ENCODE assay signal across 22 mouse cellular contexts in the genomic region with DNA sequence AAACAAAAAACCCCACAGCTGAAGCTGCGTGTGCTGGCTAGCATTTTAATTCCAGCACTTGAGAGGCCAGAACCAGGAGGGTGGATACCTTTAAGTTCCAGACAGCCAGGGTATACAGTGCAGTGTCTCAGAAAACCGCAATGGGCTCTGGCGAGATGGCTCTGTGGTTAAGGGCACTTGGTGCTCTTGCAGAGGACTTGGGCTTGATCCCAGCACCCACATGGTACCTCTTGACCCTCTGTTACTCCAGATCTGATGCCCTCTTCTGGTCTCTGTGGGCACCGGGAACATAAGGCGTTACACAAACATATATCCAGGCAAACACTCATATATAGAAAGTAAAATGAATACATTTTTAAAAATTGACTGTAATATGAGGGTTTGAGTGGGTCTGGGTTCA. TPM values are rescaled to one million over a fixed set of nuclear protein-coding genes. Genes with fewer than 3 reads are reported as not detected.
DNase-seq lines count a peak whose midpoint lies in the region; TF ChIP-seq lines count a peak whose summit lies in the region.
"Had no signal": no experiment of that assay in that cellular context is flagged by ENCODE, and none has a peak within 500 bp of the region (broad histone marks: within the 10 kb centered on the region; RNA-seq: fewer than 3 reads in every experiment).

No protein-coding gene starts in this region.

- no peaks in the 10 kb centered on the region for H3K27me3 ChIP-seq in myocyte (ENCODE audit: control insufficient read depth, insufficient read depth, insufficient read length)
- H3K27me3 ChIP-seq: CH12.LX; embryonic facial prominence, embryonic 15.5 days; heart, embryonic 15.5 days; hindbrain, embryonic 13.5 days; intestine, embryonic 15.5 days had no signal

- no peak overlapping the region for H3ac ChIP-seq in myocyte (ENCODE audit: control insufficient read depth, insufficient read length)

- DNase-seq in 3T3-L1 (ENCODE audit: low read depth, low spot score) (peak; percentile 49), NIH3T3 (ENCODE audit: low read depth) (peak; percentile 39)
- DNase-seq in lung, postnatal 25 days (ENCODE audit: low spot score), result peak; percentile 49
- DNase-seq in layer of hippocampus, adult 18-20 months (ENCODE audit: low spot score in 2 of 2), result no peak
- DNase-seq in thymus, adult 18-20 months, result no peak
- no peak for DNase-seq in adrenal gland, adult 18-20 months (ENCODE audit: low spot score in 2 of 2)
- DNase-seq: adrenal gland, postnatal 14 days; cerebellum, adult 18-20 months; cerebellum, postnatal 10 days; embryo, embryonic 11 days; gastrocnemius, postnatal 14 days; heart, adult 2 months; heart, postnatal 14 days had no signal

- H3K4me3 ChIP-seq in myocyte, result no peak overlapping the region
- H3K4me3 ChIP-seq: embryonic facial prominence, embryonic 15.5 days; erythroblast, embryonic 14.5 days; forebrain, embryonic 10.5 days; heart, adult 2 months; heart, embryonic 15.5 days; hindbrain, embryonic 13.5 days; intestine, embryonic 15.5 days had no signal

- H3K4me2 ChIP-seq in myocyte (ENCODE audit: low read depth), result peak overlapping the region; percentile 18
- H3K4me2 ChIP-seq: embryonic facial prominence, embryonic 15.5 days; heart, embryonic 11.5 days; heart, embryonic 15.5 days; hindbrain, embryonic 13.5 days; intestine, embryonic 15.5 days had no signal

- H3K36me3 ChIP-seq in myocyte (ENCODE audit: control insufficient read depth, insufficient read depth), result no peaks in the 10 kb centered on the region
- H3K36me3 ChIP-seq: embryonic facial prominence, embryonic 15.5 days; forebrain, embryonic 10.5 days; heart, embryonic 15.5 days; hindbrain, embryonic 13.5 days; intestine, embryonic 15.5 days had no signal

- no peaks in the 10 kb centered on the region for H3K79me2 ChIP-seq in myocyte (ENCODE audit: control insufficient read depth, insufficient read depth)

- TF ChIP-seq POLR2A in myocyte (IDR thresholded peaks at IDR 0.05; ENCODE audit: insufficient read length, low read depth), result no peak

TF ChIP-seq in myocyte, 11 proteins besides CTCF, POLR2A, EP300 and RAD21:
- TF ChIP-seq E2F4 (IDR thresholded peaks at IDR 0.05; ENCODE audit: insufficient read depth) (no peak), USF1 (IDR thresholded peaks at IDR 0.05; ENCODE audit: low read depth) (no peak), REST (IDR thresholded peaks at IDR 0.05; ENCODE audit: insufficient read depth, insufficient read length) (no peak), SRF (IDR thresholded peaks at IDR 0.05; ENCODE audit: control insufficient read depth, insufficient read length, low read depth) (no peak)

RNA-seq across cellular contexts. Expression of a gene that starts 9.0 kb away (rescaled TPM):
- polyA plus RNA-seq in myocyte (2012; fragmentation: generic; extraction: Trizol), result 42.1 TPM
- 10 to 100 TPM; 92.2 to 92.3 TPM for total RNA-seq in layer of hippocampus, adult 18-20 months (2021)
- total RNA-seq in adrenal gland, adult 18-20 months (2021), result 10 to 100 TPM; 75.0 to 88.1 TPM

RNA-seq across cellular contexts. Expression of a gene that starts 27.5 kb away (rescaled TPM):
- 57.6 TPM for polyA plus RNA-seq in myocyte (2012; fragmentation: generic; extraction: Trizol)
- total RNA-seq in layer of hippocampus, adult 18-20 months (2021), result 100 to 1,000 TPM; 254 to 262 TPM
- 100 to 1,000 TPM; 393 to 425 TPM for total RNA-seq in adrenal gland, adult 18-20 months (2021)

Comparison
In these comparisons a context has a peak if more than half of its experiments do, and no peak if none do; other contexts are left out.
1. DNase-seq: peak in 3T3-L1 (single experiment), NIH3T3 (single experiment) and lung, postnatal 25 days (single experiment); none in layer of hippocampus, adult 18-20 months (0 of 2), thymus, adult 18-20 months (0 of 2) and adrenal gland, adult 18-20 months (0 of 2).